Mouse (Mus musculus): ENCODE data around the gene Ythdf1. TPM values are rescaled to one million over a fixed set of nuclear protein-coding genes. Genes with fewer than 3 reads are reported as not detected.

Ythdf1 gene
- 26.0 to 48.0 TPM (median 33.6 TPM) in 3 replicates for total RNA-seq (2017)

DNA sequence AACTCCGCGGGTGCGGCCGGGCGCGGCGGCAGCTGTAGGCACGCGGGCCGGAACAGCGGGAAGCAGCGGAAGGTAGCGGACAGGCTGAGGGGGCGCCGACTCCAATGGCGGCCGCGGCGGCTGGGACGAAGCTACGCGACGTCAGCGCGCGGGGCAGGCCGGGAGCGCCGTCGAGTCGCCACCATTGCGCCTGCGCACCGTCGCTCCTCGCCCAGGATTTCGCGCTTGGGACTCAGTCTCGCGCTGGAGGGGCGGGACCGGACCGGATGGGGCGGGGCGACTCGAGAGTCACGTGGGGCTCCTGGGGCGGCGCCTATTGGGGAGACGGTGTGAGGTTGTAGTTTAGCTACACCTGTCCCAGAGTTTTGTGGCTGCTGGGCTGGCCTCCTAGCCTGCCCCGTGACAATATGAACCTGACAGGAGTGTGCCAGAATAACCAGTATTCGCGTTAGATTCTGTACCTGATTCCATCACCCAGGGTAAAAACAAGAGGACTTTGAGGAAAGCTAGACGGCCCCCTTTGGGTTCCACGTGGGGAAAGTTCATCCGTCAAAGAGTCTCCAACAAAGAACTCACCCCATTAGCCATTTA, at the start of gene Ythdf1:
Gene Ythdf1, minus strand, starts transcription at position 140 of the 591 bp plus-strand sequence.
- ATAC-seq (replicated peaks; ENCODE audit: insufficient number of reproducible peaks, low FRiP score, low TSS enrichment, poor library complexity, severe bottlenecking), result peak; percentile 83

DNA sequence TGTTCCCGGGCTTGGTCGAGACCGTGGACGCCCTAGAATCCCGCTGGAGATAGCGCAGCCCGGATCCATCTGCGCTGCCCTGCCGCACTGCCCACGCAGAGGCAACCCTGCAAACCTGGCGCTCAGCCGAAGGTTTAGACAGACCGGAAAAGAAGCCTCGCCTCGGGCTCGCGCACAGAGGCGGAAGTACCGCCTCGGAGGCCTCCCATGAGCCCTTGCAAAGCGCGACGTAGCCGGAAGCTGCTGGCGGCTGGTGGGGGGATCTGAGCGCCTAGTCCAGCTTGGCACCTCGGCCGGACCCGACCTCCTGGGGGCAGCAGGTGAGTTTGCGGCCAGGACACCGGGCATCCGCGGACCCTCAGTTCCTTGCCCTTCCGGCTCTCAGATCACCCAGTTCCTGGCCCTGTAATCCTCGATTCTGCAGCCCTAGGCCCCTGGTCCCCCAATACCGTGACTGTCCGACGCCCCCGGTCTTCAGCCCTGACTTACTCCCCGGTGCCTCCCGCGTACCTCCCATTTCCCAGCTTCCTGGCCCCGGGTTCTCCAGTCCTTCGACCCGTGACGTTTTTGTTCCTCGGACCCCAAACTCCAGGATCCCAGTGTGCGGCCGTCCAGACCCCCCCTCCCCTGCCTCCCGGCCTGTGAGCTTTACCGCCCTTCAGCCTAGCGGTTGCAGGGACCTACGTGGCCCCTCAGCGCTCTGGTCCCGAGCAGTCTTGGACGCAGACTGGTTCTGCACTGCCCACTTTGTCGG, 46.4 kb upstream of the Ythdf1 start, which contains the start of gene Arfgap1:
Gene Arfgap1, plus strand, starts transcription at position 216 of the 754 bp plus-strand sequence.
- ATAC-seq (replicated peaks; ENCODE audit: insufficient number of reproducible peaks, low FRiP score, low TSS enrichment, poor library complexity, severe bottlenecking), result peak; percentile 83

DNA sequence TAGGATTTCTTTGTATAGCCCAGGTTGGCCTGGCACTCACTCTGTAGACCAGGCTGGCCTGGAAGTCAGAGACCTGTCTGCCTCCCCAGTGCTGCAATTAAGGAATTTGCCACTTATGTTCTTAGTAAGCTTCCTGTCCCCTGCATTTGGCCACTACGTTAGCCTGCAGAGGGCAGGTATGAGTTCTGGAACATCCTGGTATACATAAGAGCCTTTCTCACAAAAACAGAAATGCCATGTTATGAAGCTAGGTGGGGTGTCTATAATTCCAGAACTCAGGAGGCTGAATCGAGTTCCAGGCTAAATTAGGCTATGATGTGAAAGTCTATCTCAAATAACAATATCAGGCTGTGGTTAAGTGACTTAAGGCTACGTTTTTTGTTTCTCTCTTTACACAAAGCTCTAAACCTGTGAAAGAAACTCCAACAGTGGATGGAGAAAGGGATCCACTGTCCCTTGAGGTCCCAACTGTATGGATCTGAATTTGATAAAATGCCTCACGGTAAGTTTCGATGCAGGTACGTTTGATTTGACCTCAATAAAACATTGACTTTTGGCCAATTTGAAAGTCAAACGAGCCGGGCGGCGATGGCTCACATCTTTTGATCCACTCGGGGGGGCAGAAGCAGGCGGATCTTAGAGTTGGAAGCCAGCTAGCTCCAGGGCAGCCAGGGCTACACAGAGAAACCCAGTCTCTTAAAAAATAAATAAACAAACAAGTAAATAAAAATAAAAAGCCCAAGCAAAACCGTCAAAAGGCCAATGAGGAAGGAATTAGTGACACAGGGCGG, 45.5 kb upstream of the Ythdf1 start:
- ATAC-seq (replicated peaks; ENCODE audit: insufficient number of reproducible peaks, low FRiP score, low TSS enrichment, poor library complexity, severe bottlenecking), result no peak

DNA sequence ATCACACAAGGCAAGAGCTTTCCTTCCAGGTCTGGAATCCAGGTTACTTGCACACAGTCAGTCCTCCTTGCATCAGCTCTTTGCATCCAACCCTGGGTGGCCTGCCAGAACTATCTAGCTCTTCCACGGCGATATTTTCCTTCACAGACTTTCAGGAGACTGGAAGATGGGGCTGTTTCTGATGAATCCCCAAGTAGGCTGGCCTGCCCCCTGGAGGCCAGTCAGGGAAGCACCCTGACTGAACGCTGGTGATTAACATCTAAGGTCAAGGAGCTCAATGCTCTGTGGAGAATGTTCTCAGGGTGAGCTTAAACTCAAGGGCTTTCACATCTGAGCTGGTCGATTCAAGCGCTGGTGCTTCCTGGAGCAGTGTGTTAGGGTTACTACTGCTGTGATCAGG, 43.2 kb upstream of the Ythdf1 start:
- ATAC-seq (replicated peaks; ENCODE audit: insufficient number of reproducible peaks, low FRiP score, low TSS enrichment, poor library complexity, severe bottlenecking), result peak; percentile 72

DNA sequence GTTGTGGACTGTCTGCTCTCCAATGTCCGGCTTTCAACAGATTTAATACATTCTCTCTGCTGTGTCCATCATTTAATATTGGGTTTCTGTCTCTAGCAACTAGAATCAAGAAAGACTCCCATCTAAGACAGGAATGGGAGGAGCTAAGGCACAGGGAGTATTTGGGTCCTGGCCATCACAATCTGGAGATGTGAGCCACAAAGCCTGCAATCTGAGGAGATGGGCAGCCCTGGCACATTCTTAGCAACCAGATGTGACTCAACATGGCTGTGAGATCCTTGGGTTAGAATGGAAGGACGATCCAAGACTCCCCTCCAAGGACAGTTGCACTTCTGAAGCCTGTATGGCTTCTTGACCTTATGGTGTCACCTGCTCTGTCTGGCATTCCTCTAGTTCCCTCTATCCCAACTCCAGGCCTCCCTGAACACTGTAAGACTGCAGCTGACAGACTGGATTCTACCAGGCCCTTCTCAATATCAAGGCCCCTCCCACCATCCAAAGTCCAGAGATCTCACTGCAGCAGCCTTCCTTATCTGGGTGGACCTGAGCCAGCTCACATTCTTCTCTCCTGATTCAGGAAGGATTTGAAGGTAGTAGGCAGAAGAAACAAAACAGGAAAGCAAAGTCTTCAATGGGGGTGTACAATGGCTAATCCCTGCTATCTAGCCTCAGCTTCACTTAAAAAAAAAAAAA, 42.0 kb upstream of the Ythdf1 start:
- ATAC-seq (replicated peaks; ENCODE audit: insufficient number of reproducible peaks, low FRiP score, low TSS enrichment, poor library complexity, severe bottlenecking), result no peak

DNA sequence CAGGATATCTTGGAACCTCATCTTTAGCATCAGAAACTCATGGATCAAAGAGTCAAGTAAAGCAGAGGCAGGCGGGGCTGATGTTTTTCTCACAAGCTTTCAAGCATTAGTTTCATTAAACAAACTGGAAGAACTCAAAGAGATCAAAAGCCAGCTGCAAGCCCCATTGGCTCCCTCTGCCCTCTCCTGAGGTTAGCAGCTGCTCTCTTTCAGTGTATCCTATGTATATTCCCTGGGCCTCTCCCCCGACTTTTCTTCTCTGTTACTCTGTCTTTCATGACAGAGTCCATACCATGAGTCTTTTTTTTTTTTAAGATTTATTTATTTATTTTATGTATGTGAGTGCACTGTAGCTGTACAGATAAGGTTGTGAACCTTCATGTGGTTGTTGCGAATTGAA, 39.4 kb upstream of the Ythdf1 start:
- no peak for ATAC-seq (replicated peaks; ENCODE audit: insufficient number of reproducible peaks, low FRiP score, low TSS enrichment, poor library complexity, severe bottlenecking)

DNA sequence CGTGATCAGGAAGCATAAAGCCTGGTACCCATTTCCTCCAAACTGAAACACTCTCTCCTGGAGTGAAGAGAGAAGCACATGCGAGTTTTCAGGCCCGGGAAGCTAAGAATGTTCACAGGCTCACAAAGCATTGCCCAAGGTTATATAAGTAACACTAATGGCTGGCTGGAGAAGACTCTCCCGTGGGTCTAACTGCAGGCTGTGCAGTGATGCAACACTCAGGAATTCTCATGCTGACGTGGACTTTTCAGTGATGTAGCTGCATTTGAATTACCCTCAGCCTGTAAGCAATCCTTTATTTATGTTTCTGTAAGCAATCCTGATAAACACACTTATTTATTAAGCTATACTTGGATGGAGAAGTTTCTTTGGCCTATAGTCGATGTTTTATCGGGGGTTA, 38.9 kb upstream of the Ythdf1 start:
- no peak for ATAC-seq (replicated peaks; ENCODE audit: insufficient number of reproducible peaks, low FRiP score, low TSS enrichment, poor library complexity, severe bottlenecking)

DNA sequence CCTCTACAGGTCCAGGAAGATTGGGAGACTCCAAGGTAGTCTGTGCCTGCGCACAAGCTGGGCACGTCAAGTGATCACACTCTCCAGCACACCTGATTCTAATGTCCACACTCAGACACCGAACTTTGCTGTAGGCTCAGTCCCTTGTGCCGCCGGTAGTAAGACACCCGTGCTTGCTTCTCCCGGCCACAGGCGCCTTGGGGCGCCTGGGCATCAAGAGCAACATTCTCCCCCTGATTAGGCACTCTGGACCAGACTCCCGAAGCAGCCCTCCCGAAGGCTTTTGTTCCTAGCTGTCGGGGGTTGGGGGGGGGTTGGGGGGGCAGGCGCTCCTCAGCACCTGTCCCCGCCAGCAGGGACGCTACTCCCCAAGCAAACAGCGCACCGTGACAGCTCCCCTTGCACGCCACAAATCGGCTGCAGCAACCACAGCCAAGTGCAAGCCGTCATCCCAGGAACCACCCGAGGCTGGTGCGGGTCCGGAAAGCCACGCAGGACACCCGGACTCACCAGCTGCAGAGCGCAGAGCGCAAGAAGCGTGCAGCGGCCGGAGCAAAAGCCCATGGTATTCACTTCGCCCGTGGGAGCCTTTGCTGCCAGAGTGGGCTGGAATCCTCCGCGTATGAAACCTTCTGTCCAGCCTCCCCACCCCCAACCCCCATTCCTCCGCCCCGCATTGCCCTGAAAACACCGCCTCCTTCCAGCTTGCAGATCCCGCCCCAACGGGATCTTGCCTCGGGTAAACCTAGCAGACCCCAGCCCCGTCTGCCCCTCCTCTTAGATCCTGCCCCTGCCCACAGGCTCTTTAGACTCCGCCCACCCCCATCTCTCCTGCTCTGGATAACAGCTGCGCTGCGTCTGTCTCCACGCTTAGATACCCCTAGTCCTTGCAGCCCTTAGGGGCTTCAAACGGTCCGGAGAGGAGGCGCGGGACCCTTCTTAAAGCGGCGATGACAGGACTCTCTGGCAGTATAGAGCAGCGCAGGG, 33.6 kb upstream of the Ythdf1 start, which contains the start of gene Nkain4:
Gene Nkain4, minus strand, starts transcription at position 639 of the 987 bp plus-strand sequence.
- no peak for ATAC-seq (replicated peaks; ENCODE audit: insufficient number of reproducible peaks, low FRiP score, low TSS enrichment, poor library complexity, severe bottlenecking)

DNA sequence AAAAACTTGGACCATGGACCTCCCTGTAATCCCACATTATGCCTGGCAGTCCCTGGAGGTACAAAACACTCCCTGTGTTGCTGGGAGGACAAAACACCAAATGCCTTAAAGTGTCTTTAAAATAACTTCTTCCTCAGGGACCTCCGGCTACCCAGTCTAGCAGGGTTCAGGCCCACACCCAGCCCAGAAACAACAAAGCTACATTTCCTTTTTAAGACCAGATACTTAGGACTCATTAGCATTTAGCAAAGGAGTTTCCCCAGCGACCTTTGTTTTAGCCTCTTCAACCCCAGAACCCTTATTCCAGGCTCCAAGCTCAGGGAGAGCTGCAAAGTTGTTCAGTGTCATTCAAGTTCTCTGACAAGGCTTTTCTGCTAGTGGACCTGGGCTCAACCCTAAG, 32.9 kb upstream of the Ythdf1 start:
- no peak for ATAC-seq (replicated peaks; ENCODE audit: insufficient number of reproducible peaks, low FRiP score, low TSS enrichment, poor library complexity, severe bottlenecking)

DNA sequence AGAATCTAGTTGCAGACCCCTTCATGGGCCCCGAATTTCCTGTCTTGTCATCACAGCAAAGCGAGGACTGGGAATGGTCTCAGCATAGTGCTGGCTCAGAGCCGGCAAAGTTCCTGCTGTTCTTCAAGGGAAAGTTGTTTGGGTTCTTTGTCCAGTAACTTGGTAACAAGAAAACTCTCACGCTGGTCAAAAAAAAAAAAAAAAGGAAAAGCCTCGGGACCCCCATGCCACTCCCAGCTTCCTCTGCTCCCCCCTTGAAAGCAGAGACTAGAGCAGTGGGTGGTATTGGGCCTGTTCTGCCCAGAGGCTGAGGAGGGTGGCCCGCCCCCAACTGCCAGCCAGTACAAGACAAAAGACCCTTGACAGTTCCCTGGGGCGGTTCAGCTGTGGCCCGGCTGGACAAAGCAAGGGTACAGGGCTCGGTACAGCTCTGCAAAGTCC, 32.0 kb upstream of the Ythdf1 start:
- no peak for ATAC-seq (replicated peaks; ENCODE audit: insufficient number of reproducible peaks, low FRiP score, low TSS enrichment, poor library complexity, severe bottlenecking)

DNA sequence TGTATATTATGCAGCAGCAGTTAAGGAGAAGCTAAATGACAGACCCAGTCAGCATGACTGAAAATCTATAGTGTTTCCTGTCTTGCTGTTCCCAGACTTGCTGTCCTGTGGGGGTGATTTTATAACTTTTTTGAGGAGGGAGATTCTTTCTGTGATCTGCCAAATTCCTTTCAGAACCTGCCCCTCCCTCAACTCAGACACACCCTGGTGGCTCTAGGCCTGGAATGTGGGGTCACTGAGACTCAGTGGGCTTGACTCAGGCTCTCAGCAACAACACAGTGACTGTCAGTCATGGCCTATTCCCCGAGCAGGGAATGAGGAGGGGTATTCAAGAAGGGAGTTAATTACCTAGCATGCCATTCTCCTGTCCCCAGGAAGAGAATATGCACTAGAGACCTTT, 29.2 kb upstream of the Ythdf1 start:
- no peak for ATAC-seq (replicated peaks; ENCODE audit: insufficient number of reproducible peaks, low FRiP score, low TSS enrichment, poor library complexity, severe bottlenecking)

DNA sequence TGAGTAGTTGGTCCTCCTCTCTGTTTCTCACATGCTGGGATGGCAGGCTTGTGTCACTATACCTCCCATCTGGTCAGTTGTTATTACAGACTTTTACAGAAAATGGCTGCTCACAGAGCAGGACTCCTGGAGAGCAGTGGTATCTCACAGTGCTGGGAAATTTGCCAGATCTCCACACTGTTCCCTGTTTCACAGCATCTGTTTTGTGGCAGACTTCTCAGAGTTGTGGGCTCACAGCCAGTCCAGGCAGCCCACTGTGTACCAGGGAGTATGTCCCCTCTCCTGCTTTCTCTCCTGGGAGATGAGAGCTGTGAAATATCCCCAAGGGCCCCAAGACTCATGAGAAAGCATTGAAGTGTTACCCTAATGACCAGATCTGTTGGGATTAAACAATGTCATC, 21.1 kb upstream of the Ythdf1 start:
- no peak for ATAC-seq (replicated peaks; ENCODE audit: insufficient number of reproducible peaks, low FRiP score, low TSS enrichment, poor library complexity, severe bottlenecking)

DNA sequence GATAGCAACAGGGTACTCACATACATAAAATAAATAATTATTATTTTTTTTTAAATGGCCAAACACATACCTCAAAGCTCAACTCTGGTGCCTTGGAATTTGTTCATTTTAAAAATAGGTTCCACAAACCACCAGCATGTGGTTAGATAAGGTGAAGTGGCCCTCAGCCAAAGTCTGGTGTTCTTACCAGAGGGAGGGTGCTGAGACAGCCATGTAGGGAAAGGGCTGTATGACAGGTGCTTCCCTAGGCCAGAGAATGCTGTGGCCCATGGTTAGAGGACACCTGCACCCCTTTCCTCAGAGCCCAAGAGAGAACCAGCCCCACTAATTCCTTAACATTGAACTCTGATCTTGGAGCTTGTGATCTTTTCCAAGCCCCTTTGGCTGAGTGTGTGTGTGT, 19.4 kb upstream of the Ythdf1 start:
- ATAC-seq (replicated peaks; ENCODE audit: insufficient number of reproducible peaks, low FRiP score, low TSS enrichment, poor library complexity, severe bottlenecking), result no peak

DNA sequence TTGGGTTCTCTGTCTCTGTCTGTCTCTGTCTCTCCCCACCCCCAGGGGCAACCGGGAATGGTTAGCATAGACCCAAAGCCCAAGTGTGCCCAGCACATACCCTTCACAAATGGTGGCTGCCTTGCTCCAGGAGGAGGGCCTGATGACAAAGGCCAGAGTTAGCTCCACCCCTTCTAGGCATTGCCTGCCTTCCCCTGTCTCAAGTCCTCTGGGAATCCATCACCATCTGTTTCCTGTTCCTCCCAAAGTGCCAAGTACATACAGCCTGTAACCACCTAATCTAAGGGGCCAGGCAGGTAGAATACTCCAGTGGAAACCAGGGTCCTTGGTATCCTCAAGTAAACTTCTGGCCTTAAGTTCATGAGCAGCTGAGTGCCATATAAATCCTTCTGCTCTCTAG, 11.7 kb upstream of the Ythdf1 start:
- no peak for ATAC-seq (replicated peaks; ENCODE audit: insufficient number of reproducible peaks, low FRiP score, low TSS enrichment, poor library complexity, severe bottlenecking)

DNA sequence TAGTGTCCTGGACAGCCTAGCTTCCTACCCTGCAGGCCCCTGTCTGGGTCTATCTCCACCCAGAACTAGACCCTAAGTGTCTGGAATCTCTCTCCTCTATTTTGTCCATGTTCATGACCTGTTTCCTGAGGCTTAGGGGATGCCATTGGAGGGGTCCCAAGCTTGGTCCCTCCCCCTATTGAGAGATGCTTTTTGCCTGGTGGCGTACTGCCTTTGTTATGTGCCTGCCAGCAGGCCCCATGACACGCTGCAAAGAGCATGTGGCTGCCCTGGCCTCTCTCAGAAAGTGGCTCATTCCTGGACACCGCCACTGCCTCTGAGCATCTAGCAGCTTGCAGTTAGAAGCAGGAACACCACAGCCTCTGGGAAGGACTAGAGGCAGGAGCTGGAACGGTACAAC, 8.0 kb upstream of the Ythdf1 start, which contains the start of gene Birc7:
Gene Birc7, plus strand, starts transcription at position 301 of the 400 bp plus-strand sequence.
- ATAC-seq (replicated peaks; ENCODE audit: insufficient number of reproducible peaks, low FRiP score, low TSS enrichment, poor library complexity, severe bottlenecking), result no peak

DNA sequence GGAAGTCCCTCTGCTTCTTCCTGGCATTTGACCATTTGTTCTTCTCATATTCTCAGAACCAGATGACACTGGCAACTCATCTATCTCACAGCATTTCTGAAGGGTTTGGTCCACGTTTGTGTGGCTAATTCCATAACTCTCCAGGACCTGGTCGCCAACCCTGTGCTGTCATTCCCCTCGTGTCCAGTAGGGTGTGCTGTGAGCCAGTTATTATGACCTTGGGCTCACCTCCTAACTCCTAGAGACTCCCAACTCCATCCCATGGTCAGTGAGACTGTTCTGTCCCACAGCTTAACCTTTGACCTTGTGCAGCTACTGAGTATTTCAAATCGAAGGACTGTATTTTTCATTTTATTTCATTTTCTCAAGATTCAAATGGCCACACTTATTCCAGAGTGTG, 4.4 kb upstream of the Ythdf1 start:
- ATAC-seq (replicated peaks; ENCODE audit: insufficient number of reproducible peaks, low FRiP score, low TSS enrichment, poor library complexity, severe bottlenecking), result 0 out of 2 replicates have a peak, but pooled peaks have one; percentile 43

DNA sequence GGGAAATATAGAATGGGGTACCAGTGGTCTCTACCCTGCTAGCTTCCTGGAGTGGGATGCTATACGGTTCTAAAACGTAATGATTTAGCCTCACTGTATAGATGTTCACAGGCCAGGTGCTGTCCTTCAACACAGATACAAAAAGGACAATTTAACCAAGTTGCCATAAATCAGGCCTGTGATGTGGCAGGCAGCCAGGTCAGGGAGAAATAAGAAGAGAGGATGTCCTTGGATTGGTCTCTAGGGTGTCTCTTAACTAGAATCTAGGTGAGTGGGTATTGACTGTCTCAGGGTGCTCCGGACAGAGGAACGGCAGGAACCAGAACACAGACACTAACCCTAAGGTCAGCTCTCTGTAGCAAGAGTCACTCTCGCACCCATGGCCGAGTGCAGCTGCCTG, 2.0 kb upstream of the Ythdf1 start:
- ATAC-seq (replicated peaks; ENCODE audit: insufficient number of reproducible peaks, low FRiP score, low TSS enrichment, poor library complexity, severe bottlenecking), result no peak

All from monocyte, adult 5-6 weeks (primary cell).